Comparison of ENCODE assay signal across 14 mouse cellular contexts in the genomic region with DNA sequence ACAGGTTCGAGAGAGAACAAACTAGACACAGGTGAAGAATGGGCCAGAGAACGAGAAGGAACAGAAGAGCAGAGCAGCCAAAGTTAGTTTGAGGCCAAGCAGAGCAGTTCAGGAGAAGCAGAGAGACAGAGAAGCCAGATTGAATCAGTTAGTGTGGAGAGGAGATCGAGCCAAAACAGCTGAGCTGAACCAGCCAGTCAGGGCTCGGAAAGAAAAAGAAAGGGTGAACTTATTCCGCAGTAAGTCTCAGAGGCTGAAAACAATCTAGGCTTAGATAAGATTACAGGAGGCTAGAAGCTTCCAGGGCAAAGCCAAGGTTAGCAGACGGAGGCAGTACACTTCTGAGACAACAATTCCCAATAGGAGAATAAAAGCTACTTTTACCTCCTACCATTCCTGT. TPM values are rescaled to one million over a fixed set of nuclear protein-coding genes. Genes with fewer than 3 reads are reported as not detected.
DNase-seq lines count a peak whose midpoint lies in the region; ATAC-seq and TF ChIP-seq lines count a peak whose summit lies in the region.
"Had no signal": no experiment of that assay in that cellular context is flagged by ENCODE, and none has a peak within 500 bp of the region (broad histone marks: within the 10 kb centered on the region; RNA-seq: fewer than 3 reads in every experiment).

No protein-coding gene starts in this region.

- peak; percentile 91 for DNase-seq in heart, adult 11 months
- no peak for DNase-seq in heart, postnatal 14 days
- DNase-seq in testis, postnatal 10 days (ENCODE audit: low spot score) = no peak
- DNase-seq in testis, postnatal 14 days (ENCODE audit: low spot score) = peak; percentile 51
- DNase-seq in gastrocnemius, postnatal 10 days = no peak
- DNase-seq: cerebellum, postnatal 25 days had no signal

- no peaks in the 10 kb centered on the region for H3K9me3 ChIP-seq in limb, embryonic 15.5 days
- H3K9me3 ChIP-seq: forebrain, embryonic 12.5 days; neural tube, embryonic 13.5 days had no signal

- no peaks in the 10 kb centered on the region for H3K4me1 ChIP-seq in testis, adult 2 months (ENCODE audit: control insufficient read depth, insufficient read depth, low read length)
- no peaks in the 10 kb centered on the region for H3K4me1 ChIP-seq in limb, embryonic 15.5 days
- H3K4me1 ChIP-seq: forebrain, embryonic 12.5 days; neural tube, embryonic 13.5 days had no signal

- no peak overlapping the region for H3K4me3 ChIP-seq in testis, adult 2 months (ENCODE audit: control insufficient read depth, low read depth, low read length)
- no peak overlapping the region for H3K4me3 ChIP-seq in limb, embryonic 15.5 days
- H3K4me3 ChIP-seq: forebrain, embryonic 12.5 days; left cerebral cortex, adult 2 months; neural tube, embryonic 13.5 days had no signal

- ATAC-seq in limb, embryonic 15.5 days (ENCODE audit: insufficient number of reproducible peaks, low FRiP score, low TSS enrichment, low read depth) = no peak
- no peak for ATAC-seq in inflammation-experienced regulatory T-cells, adult 6 months

- peaks cover 2% of the 10 kb centered on the region; the same call in 1 of the 2 replicates for H3K36me3 ChIP-seq in testis, adult 2 months (ENCODE audit: control insufficient read depth, insufficient read depth, low read length)
- no peaks in the 10 kb centered on the region for H3K36me3 ChIP-seq in limb, embryonic 15.5 days

- H3K27me3 ChIP-seq in testis, adult 2 months (ENCODE audit: control insufficient read depth, insufficient read depth, low read length) = no peaks in the 10 kb centered on the region
- no peaks in the 10 kb centered on the region for H3K27me3 ChIP-seq in limb, embryonic 15.5 days
- H3K27me3 ChIP-seq: forebrain, embryonic 12.5 days; neural tube, embryonic 13.5 days had no signal

- intact Hi-C loops in heart, postnatal 14 days (cut with DNase I) = no loop called here

- WGBS in limb, embryonic 15.5 days = 41% methylated on average over 6 of the region's 6 CpGs

- H3K9ac ChIP-seq in limb, embryonic 15.5 days = no peak overlapping the region
- H3K9ac ChIP-seq: forebrain, embryonic 12.5 days; hindbrain, embryonic 14.5 days; neural tube, embryonic 13.5 days had no signal

- peak overlapping the region; percentile 84 for H3K27ac ChIP-seq in testis, adult 2 months (ENCODE audit: control insufficient read depth, insufficient read depth, low read depth, low read length)
- H3K27ac ChIP-seq in limb, embryonic 15.5 days = peak overlapping the region; percentile 54; the same call in 1 of the 2 replicates
- H3K27ac ChIP-seq: forebrain, embryonic 12.5 days; hindbrain, embryonic 14.5 days; left cerebral cortex, adult 2 months; neural tube, embryonic 13.5 days had no signal

- TF ChIP-seq POLR2A in testis, adult 2 months (IDR thresholded peaks at IDR 0.05; ENCODE audit: control insufficient read depth, low read depth, low read length) = no peak

- no peak for TF ChIP-seq CTCF in testis, adult 2 months (IDR thresholded peaks at IDR 0.05; ENCODE audit: control insufficient read depth, insufficient read depth, insufficient replicate concordance, low read depth, low read length)

- no peak overlapping the region for H3K4me2 ChIP-seq in limb, embryonic 15.5 days
- H3K4me2 ChIP-seq: forebrain, embryonic 12.5 days; hindbrain, embryonic 14.5 days; neural tube, embryonic 13.5 days had no signal

RNA-seq across cellular contexts. Expression of a gene that starts 21.9 kb away (rescaled TPM):
- total RNA-seq in heart, postnatal 14 days (2021) = 10 to 100 TPM; 31.5 to 33.7 TPM
- 110 and 114 TPM in 2 replicates for polyA plus RNA-seq in testis, adult 2 months (2012; rRNA removed)
- polyA plus RNA-seq in limb, embryonic 15.5 days (2015; fragmentation: Nextera tagmentation; extraction: Ambion mirVana) = 43.5 and 46.6 TPM in 2 replicates
- 100 to 1,000 TPM in 2 of 3 experiments, 10 to 100 TPM in 1; 61.0 to 150 (median 121) TPM for polyA plus RNA-seq in inflammation-experienced regulatory T-cells, adult 6 months (2017; shearing (Covaris generic))
- total RNA-seq in gastrocnemius, postnatal 10 days (2021) = 10 to 100 TPM; 50.5 to 55.0 TPM

RNA-seq across cellular contexts. Expression of a gene that starts 36.4 kb away (rescaled TPM):
- total RNA-seq in heart, postnatal 14 days (2021) = 10 to 100 TPM; 47.4 to 51.4 TPM
- polyA plus RNA-seq in testis, adult 2 months (2012; rRNA removed) = 85.6 and 157 TPM in 2 replicates
- 476 and 496 TPM in 2 replicates for polyA plus RNA-seq in limb, embryonic 15.5 days (2015; fragmentation: Nextera tagmentation; extraction: Ambion mirVana)
- polyA plus RNA-seq in inflammation-experienced regulatory T-cells, adult 6 months (2017; shearing (Covaris generic)) = 1,000 to 10,000 TPM in 2 of 3 experiments, 100 to 1,000 TPM in 1; 884 to 1,358 (median 1,179) TPM
- 10 to 100 TPM; 44.9 to 59.6 TPM for total RNA-seq in gastrocnemius, postnatal 10 days (2021)

RNA-seq across cellular contexts. Expression of a gene that starts 37.8 kb away (rescaled TPM):
- not detected for total RNA-seq in heart, postnatal 14 days (2021)
- polyA plus RNA-seq in testis, adult 2 months (2012; rRNA removed) = not detected in 2 replicates
- polyA plus RNA-seq in limb, embryonic 15.5 days (2015; fragmentation: Nextera tagmentation; extraction: Ambion mirVana) = not detected in 2 replicates
- not detected for polyA plus RNA-seq in inflammation-experienced regulatory T-cells, adult 6 months (2017; shearing (Covaris generic))
- total RNA-seq in gastrocnemius, postnatal 10 days (2021) = not detected
- total RNA-seq: left cerebral cortex, adult 2 months; megakaryocyte, adult 5-6 weeks had no signal
- polyA plus RNA-seq: forebrain, embryonic 12.5 days; hindbrain, embryonic 14.5 days; neural tube, embryonic 13.5 days had no signal

Comparison
In these comparisons a context has a peak if more than half of its experiments do, and no peak if none do; other contexts are left out.
1. DNase-seq: peak in heart, adult 11 months (single experiment) and testis, postnatal 14 days (single experiment); none in heart, postnatal 14 days (0 of 2), testis, postnatal 10 days (single experiment) and gastrocnemius, postnatal 10 days (single experiment).